Mouse (Mus musculus): ENCODE data around the gene Cby3. TPM values are rescaled to one million over a fixed set of nuclear protein-coding genes. Genes with fewer than 3 reads are reported as not detected.
"Not testable (repeated sequence)": the region's sequence is repeated elsewhere in the genome, so short reads cannot be mapped to it uniquely, and the experiment has no call there.

Gene Cby3
- polyA plus RNA-seq, 1 experiment from 2014 or later, result 0.78 TPM

- 93% methylated on average over 3 of the region's 3 CpGs for WGBS
- Histone ChIP-seq H3K4me1 (replicated peaks) (no peaks in the 10 kb centered on the region), H3K4me2 (no peak overlapping the region)
Observed at GRCm38 (mm10) chr11:50333181-50333580, 21.1 kb upstream of the Cby3 start.

DNA sequence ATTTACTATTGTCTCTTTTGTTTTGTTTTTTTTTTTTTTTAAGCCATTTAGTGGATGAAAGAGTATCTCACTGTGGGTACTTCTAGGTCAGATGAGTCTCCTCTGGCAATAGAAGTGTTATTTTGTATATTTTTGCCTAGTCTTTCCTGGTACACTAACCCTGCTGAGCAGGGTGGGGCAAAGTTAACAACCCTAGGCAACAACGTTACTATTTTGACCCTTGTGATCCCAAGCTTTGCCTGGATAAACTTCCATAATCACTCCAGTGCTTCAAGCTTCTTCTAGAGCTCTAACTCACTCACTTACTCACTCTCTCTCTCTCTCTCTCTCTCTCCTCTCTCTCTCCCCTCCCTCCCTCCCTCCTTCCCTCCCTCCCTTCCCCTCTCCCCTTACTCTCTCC is 18.1 kb upstream of the Cby3 start:
- H3K4me3 ChIP-seq, result no peak overlapping the region
- no peak for ATAC-seq (ENCODE audit: low read depth)
- no peak overlapping the region for H3K9ac ChIP-seq
- no peaks in the 10 kb centered on the region for H3K27me3 ChIP-seq
- no peaks in the 10 kb centered on the region for H3K9me3 ChIP-seq
- H3K4me2 ChIP-seq, result no peak overlapping the region
- H3K36me3 ChIP-seq, result no peaks in the 10 kb centered on the region
- 65% methylated on average over 1 of the region's 1 CpGs for WGBS
- H3K4me1 ChIP-seq (replicated peaks), result no peaks in the 10 kb centered on the region
- H3K27ac ChIP-seq (replicated peaks), result no peak overlapping the region

More at GRCm38 (mm10) chr11:50333181-50333580, 21.1 kb upstream of the Cby3 start:
- ATAC-seq (ENCODE audit: low read depth), result no peak
- H3K27me3 ChIP-seq, result no peaks in the 10 kb centered on the region
- no peaks in the 10 kb centered on the region for H3K36me3 ChIP-seq
- no peak overlapping the region for H3K9ac ChIP-seq
- no peak overlapping the region for H3K27ac ChIP-seq (replicated peaks)
- no peaks in the 10 kb centered on the region for H3K9me3 ChIP-seq
- H3K4me3 ChIP-seq, result no peak overlapping the region

GRCm38 (mm10) chr11:50336891-50337290 is 17.4 kb upstream of the Cby3 start:
- 85% methylated on average over 4 of the region's 4 CpGs for WGBS
- H3K4me2 ChIP-seq, result no peak overlapping the region

GRCm38 (mm10) chr11:50345486-50345885 is 8.8 kb upstream of the Cby3 start:
- Histone ChIP-seq H3K4me3 (no peak overlapping the region), H3K36me3 (no peaks in the 10 kb centered on the region), H3K27ac (replicated peaks) (no peak overlapping the region), H3K9ac (no peak overlapping the region), H3K4me1 (replicated peaks) (no peaks in the 10 kb centered on the region), H3K4me2 (no peak overlapping the region), H3K27me3 (no peaks in the 10 kb centered on the region), H3K9me3 (no peaks in the 10 kb centered on the region)
- ATAC-seq (ENCODE audit: low read depth), result no peak
- WGBS, result 83% methylated on average over 4 of the region's 4 CpGs

More at GRCm38 (mm10) chr11:50336891-50337290, 17.4 kb upstream of the Cby3 start:
- H3K27ac ChIP-seq (replicated peaks), result no peak overlapping the region
- no peaks in the 10 kb centered on the region for H3K9me3 ChIP-seq
- ATAC-seq (ENCODE audit: low read depth), result no peak
- H3K27me3 ChIP-seq, result no peaks in the 10 kb centered on the region
- H3K4me3 ChIP-seq, result no peak overlapping the region
- no peaks in the 10 kb centered on the region for H3K36me3 ChIP-seq
- H3K9ac ChIP-seq, result no peak overlapping the region
- H3K4me1 ChIP-seq (replicated peaks), result no peaks in the 10 kb centered on the region

- no peaks in the 10 kb centered on the region for H3K27me3 ChIP-seq
- no peaks in the 10 kb centered on the region for H3K4me1 ChIP-seq (replicated peaks)
- no peak overlapping the region for H3K4me2 ChIP-seq
- 88% methylated on average over 9 of the region's 9 CpGs for WGBS
- no peaks in the 10 kb centered on the region for H3K36me3 ChIP-seq
- ATAC-seq (ENCODE audit: low read depth), result no peak
- H3K27ac ChIP-seq (replicated peaks), result no peak overlapping the region
- no peak overlapping the region for H3K4me3 ChIP-seq
- no peaks in the 10 kb centered on the region for H3K9me3 ChIP-seq
- no peak overlapping the region for H3K9ac ChIP-seq
Observed at GRCm38 (mm10) chr11:50346256-50347032, 7.8 kb upstream of the Cby3 start.

DNA sequence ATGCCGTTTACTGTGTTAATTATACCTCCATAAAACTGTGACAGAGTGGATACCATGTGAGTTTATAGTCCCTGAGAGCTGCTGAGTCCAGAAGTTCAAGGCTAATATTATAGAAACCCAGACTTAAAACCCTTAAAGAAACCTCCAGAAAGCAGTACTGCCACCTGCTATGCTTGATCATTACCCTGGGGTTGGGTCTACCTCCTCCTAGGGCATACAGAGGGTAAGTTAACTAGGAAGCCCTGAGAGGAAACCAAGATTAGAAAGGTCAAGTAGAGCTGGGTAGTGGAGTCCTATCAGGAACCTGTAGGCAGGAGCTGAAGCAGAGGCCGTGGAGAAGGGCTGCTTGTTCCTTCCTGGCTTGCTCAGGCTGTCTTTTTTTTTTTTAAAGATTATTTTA is 2.1 kb upstream of the Cby3 start:
- Histone ChIP-seq H3K9ac (no peak overlapping the region), H3K9me3 (no peaks in the 10 kb centered on the region), H3K4me3 (no peak overlapping the region), H3K27ac (replicated peaks) (no peak overlapping the region), H3K36me3 (no peaks in the 10 kb centered on the region), H3K4me1 (replicated peaks) (no peaks in the 10 kb centered on the region), H3K27me3 (no peaks in the 10 kb centered on the region), H3K4me2 (no peak overlapping the region)
- 74% methylated on average over 2 of the region's 2 CpGs for WGBS
- ATAC-seq (ENCODE audit: low read depth), result no peak

DNA sequence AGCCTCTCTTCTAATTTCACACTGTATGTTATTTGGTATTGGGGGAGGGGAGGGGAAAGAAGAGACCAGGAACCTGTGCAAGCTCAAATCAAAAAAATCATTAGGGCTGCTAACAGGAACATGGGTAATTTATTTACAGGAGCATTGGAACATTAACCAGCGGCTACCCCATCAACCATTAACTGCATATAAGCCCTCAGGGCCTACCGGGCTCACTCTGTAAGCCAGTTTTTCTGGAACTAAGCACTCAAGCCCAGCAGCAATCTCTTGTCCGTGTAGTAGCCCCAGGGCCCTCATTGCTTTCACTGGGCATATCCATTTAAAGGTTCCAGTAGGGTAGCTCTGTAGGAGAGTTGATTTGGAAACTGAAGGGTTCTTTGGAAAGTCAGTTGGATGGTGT is 589 bp downstream of the Cby3 start:
- Histone ChIP-seq H3K4me1 (replicated peaks) (peaks cover 5% of the 10 kb centered on the region), H3K9ac (no peak overlapping the region), H3K36me3 (no peaks in the 10 kb centered on the region), H3K4me2 (no peak overlapping the region), H3K9me3 (no peaks in the 10 kb centered on the region), H3K27me3 (peaks cover 16% of the 10 kb centered on the region), H3K27ac (replicated peaks) (no peak overlapping the region), H3K4me3 (no peak overlapping the region)
- ATAC-seq (ENCODE audit: low read depth), result no peak
- WGBS, result 67% methylated on average over 3 of the region's 3 CpGs

DNA sequence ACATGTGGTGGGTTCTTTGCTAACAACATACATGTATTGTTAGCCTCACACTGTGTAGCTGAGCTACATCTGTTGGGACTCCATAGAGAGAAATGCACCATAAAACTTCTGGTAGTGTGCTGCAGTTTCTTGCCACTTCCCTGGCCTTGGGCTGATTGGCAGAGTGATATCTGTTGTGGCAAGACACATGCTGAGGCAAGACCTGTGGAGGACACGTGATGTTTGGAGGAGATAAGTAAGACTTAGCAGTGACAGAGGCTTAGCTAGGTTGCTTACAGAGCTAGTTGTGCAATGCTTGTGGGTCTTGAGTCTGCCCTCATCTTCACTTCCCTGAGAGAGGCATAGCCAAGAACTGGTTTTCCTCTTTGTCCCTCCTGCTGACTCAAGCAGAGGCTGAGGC is 1.1 kb downstream of the Cby3 start:
- Histone ChIP-seq H3K27me3 (peaks cover 17% of the 10 kb centered on the region), H3K4me1 (replicated peaks) (peaks cover 5% of the 10 kb centered on the region), H3K36me3 (no peaks in the 10 kb centered on the region), H3K4me2 (no peak overlapping the region), H3K9ac (no peak overlapping the region), H3K27ac (replicated peaks) (no peak overlapping the region), H3K9me3 (no peaks in the 10 kb centered on the region), H3K4me3 (no peak overlapping the region)
- no peak for ATAC-seq (ENCODE audit: low read depth)
- 87% methylated on average over 1 of the region's 1 CpGs for WGBS

DNA sequence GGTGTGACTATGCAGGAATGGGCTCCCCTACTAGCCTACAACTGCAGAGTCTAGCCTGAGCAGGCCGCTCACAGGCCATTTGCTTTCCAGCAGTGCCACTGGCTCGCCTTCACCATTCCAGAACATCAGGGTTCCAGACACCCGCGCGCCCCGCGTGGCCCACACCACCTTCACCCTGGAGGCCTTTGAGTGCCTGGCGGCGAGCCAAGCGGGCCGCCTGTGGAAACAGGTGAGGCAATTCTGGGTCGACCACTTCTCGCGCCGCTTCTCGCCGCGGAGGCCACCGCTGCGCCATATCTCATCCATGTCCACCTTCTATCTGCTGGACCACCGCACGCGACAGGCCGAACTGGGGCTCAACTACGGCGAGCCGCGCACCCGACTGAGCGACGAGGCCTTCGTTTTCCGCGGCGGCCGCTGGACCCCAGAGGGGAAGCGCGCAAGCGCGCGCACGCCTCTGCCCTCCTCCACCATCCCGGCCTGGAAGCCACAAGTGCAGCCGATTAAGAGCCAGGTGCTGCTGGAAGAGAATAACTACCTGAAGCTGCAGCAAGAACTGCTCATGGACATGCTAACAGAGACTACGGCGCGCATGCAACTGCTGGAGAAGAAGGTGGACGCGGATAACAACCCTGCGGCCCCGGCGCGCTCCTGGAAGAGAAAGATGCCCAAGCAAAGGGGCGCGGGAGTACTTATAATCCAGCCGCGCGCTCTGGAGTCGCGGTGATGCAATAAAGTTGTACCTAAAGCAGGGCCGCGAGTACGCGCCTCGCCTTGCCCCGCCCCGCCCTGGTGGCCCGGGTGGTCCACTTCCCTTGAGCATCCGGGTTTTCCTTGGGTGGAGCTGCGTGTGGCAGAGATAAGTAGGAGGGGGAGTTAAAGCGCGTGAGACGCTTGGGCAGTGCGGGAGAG is 4.9 kb downstream of the Cby3 start:
- peaks cover 5% of the 10 kb centered on the region for H3K4me1 ChIP-seq (replicated peaks)
- WGBS, result 1% methylated on average over 74 of the region's 74 CpGs
- ATAC-seq (ENCODE audit: low read depth), result peak; percentile 77; the same call in 1 of the 2 replicates
- H3K4me2 ChIP-seq, result peak overlapping the region; percentile 73
- peak overlapping the region; percentile 72 for H3K9ac ChIP-seq
- H3K9me3 ChIP-seq, result no peaks in the 10 kb centered on the region
- H3K4me3 ChIP-seq, result peak overlapping the region; percentile 48
- peak overlapping the region; percentile 61 for H3K27ac ChIP-seq (replicated peaks)
- no peaks in the 10 kb centered on the region for H3K36me3 ChIP-seq
- H3K27me3 ChIP-seq, result peaks cover 20% of the 10 kb centered on the region

GRCm38 (mm10) chr11:50361282-50361681 is 7.0 kb downstream of the Cby3 start:
- not testable (repeated sequence) for H3K4me3 ChIP-seq; H3K4me1 ChIP-seq (replicated peaks)

GRCm38 (mm10) chr11:50364548-50364947 is 10.3 kb downstream of the Cby3 start:
- 10% methylated on average over 4 of the region's 4 CpGs for WGBS
- Histone ChIP-seq H3K4me3 (no peak overlapping the region), H3K27me3 (peaks cover 4% of the 10 kb centered on the region; the same call in 1 of the 2 replicates), H3K36me3 (no peaks in the 10 kb centered on the region), H3K4me1 (replicated peaks) (no peaks in the 10 kb centered on the region), H3K27ac (replicated peaks) (no peak overlapping the region), H3K9ac (no peak overlapping the region), H3K4me2 (no peak overlapping the region), H3K9me3 (no peaks in the 10 kb centered on the region)
- peak; percentile 62; the same call in 1 of the 2 replicates for ATAC-seq (ENCODE audit: low read depth)

More at GRCm38 (mm10) chr11:50361282-50361681, 7.0 kb downstream of the Cby3 start:
- H3K36me3 ChIP-seq; H3K9me3 ChIP-seq; H3K4me2 ChIP-seq; H3K27ac ChIP-seq (replicated peaks); ATAC-seq (ENCODE audit: low read depth); H3K9ac ChIP-seq: not testable (repeated sequence)
- 93% methylated on average over 1 of the region's 1 CpGs for WGBS
- H3K27me3 ChIP-seq, result peaks cover 20% of the 10 kb centered on the region

DNA sequence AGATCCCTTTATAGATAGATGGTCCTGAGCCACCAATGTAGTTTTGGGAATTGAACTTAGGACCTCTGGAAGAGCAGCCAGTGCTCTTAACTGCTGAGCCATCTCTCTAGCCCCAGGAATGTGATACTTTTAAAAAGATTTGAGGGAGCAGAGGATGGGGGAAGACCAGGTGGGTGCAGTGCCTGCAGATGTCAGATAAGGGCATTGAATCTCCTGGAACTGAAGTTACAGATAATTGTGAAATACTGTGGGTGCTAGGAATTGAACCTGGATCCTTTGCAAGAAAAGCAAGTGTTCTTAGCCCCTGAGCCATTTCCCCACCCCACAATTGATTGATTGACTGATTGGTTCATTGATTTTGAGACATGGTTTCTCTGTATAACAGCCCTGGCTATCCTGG is 11.1 kb downstream of the Cby3 start:
- no peak overlapping the region for H3K4me2 ChIP-seq
- H3K27ac ChIP-seq (replicated peaks), result no peak overlapping the region
- no peak overlapping the region for H3K9ac ChIP-seq
- no peak overlapping the region for H3K4me3 ChIP-seq
- H3K9me3 ChIP-seq, result no peaks in the 10 kb centered on the region
- no peaks in the 10 kb centered on the region for H3K36me3 ChIP-seq
- no peak for ATAC-seq (ENCODE audit: low read depth)
- no peaks in the 10 kb centered on the region; the same call in 1 of the 2 replicates for H3K4me1 ChIP-seq (replicated peaks)
- H3K27me3 ChIP-seq, result peaks cover 3% of the 10 kb centered on the region; the same call in 1 of the 2 replicates

Data from neural tube, embryonic 13.5 days (tissue).